Mouse (Mus musculus) spleen, postnatal 36 days (tissue): ENCODE results near the gene Hagh.

Experiments used
- DNase-seq, 2 experiments: peaks; one replicate each; pipeline ENCODE4 v3.0.0; 2022; ENCODE audit warnings: low spot score in 2 of 2, mixed read lengths in 1 of 2

The Hagh gene

GRCm38 (mm10) chr17:24902671-24903474 is 62.9 kb downstream of the Hagh start:
- peak; percentile 54 to 77 for DNase-seq

DNA sequence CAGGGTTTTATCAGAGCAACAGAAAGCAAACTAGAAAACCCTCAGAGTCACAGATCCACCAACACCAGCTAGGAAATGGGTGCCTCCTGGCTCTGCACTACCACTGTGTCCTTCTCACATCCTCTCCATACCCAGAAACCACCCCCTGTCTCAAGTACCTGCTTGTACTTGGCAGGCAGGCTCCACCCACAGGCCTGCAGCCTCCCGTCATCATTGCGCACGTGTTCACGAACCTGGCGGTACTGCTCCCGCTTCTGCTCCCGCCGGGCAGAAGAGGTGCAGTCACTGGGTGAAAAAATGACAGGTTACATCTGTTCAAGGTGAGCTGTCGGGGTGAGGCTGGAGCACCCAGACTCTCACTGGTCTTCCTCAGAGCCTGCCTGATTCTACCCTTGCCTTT is 63.8 kb downstream of the Hagh start:
- DNase-seq = no peak

- no peak for DNase-seq
Measured at GRCm38 (mm10) chr17:24907591-24907990, 67.6 kb downstream of the Hagh start.

DNA sequence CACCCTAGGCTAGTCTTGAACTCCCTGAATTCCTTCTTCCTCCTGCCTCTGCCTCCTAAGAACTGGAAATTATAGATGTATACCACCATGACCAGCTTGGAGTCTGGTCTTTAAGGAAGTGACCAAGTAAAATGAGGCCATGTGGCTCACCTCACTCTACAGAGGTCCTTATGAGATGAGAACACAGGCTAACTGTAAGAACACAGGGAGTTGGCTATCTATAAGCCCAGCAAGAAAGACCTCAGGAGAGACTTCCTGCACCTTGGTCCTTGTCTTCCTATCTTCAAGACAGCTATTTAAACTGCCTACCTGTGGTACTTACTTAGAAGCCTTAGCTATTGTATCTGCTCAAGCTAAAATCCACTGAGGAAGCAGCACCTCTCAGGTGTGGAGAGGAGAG is 74.0 kb downstream of the Hagh start:
- DNase-seq = no peak
